Mouse (Mus musculus): ENCODE data around the gene Smim13. TPM values are rescaled to one million over a fixed set of nuclear protein-coding genes. Genes with fewer than 3 reads are reported as not detected.

The Smim13 gene
- total RNA-seq, 4 experiments from 2014 or later, result 147 to 172 (median 158) TPM

- no peak for DNase-seq (ENCODE audit: low spot score in 2 of 2)
Measured at GRCm38 (mm10) chr13:41286285-41286684, 36.6 kb downstream of the Smim13 start.

- DNase-seq (ENCODE audit: low spot score in 2 of 2), result no peak
Measured at GRCm38 (mm10) chr13:41291466-41291974, 41.9 kb downstream of the Smim13 start.

GRCm38 (mm10) chr13:41293595-41293994 is 44.0 kb downstream of the Smim13 start:
- DNase-seq (ENCODE audit: low spot score in 2 of 2), result no peak

- no peak for DNase-seq (ENCODE audit: low spot score in 2 of 2)
Measured at GRCm38 (mm10) chr13:41295886-41296285, 46.2 kb downstream of the Smim13 start.

- no peak for DNase-seq (ENCODE audit: low spot score in 2 of 2)
Measured at GRCm38 (mm10) chr13:41296396-41296795, 46.8 kb downstream of the Smim13 start.

- DNase-seq (ENCODE audit: low spot score in 2 of 2), result no peak
Measured at GRCm38 (mm10) chr13:41298533-41298932, 48.9 kb downstream of the Smim13 start.

GRCm38 (mm10) chr13:41298996-41299395 is 49.4 kb downstream of the Smim13 start:
- DNase-seq (ENCODE audit: low spot score in 2 of 2), result no peak

GRCm38 (mm10) chr13:41300037-41300436 is 50.4 kb downstream of the Smim13 start:
- DNase-seq (ENCODE audit: low spot score in 2 of 2), result no peak

GRCm38 (mm10) chr13:41302716-41303115 is 53.1 kb downstream of the Smim13 start:
- DNase-seq (ENCODE audit: low spot score in 2 of 2), result peak; percentile 21 to 52

- DNase-seq (ENCODE audit: low spot score in 2 of 2), result no peak
Measured at GRCm38 (mm10) chr13:41320749-41321148, 71.1 kb downstream of the Smim13 start.

GRCm38 (mm10) chr13:41321433-41321832 is 71.8 kb downstream of the Smim13 start:
- no peak for DNase-seq (ENCODE audit: low spot score in 2 of 2)

GRCm38 (mm10) chr13:41324631-41325030 is 75.0 kb downstream of the Smim13 start:
- DNase-seq (ENCODE audit: low spot score in 2 of 2), result no peak

- DNase-seq (ENCODE audit: low spot score in 2 of 2), result no peak
Measured at GRCm38 (mm10) chr13:41325346-41325745, 75.7 kb downstream of the Smim13 start.

GRCm38 (mm10) chr13:41326134-41326533 is 76.5 kb downstream of the Smim13 start:
- no peak for DNase-seq (ENCODE audit: low spot score in 2 of 2)

Other genes with a start within 250 kb of the Smim13 start
- gene Pak1ip1, start 248.8 kb upstream of the Smim13 start, total RNA-seq (2022), result 10 to 100 TPM; 37.6 to 41.1 (median 40.2) TPM
- gene Tmem14c, start 233.6 kb upstream of the Smim13 start, total RNA-seq (2022), result 10 to 100 TPM; 51.1 to 58.5 (median 56.2) TPM
- gene Mak, start 170.1 kb upstream of the Smim13 start, total RNA-seq (2022), result 1 to 10 TPM; 3.1 to 3.7 (median 3.2) TPM
- not detected for gene Gcm2, start 138.8 kb upstream of the Smim13 start, total RNA-seq (2022)
- gene Sycp2l, start 135.5 kb upstream of the Smim13 start, total RNA-seq (2022), result under 1 TPM in 3 of 4 experiments, not detected in 1; 0.37 to 0.49 (median 0.44) TPM
- gene Elovl2, start 29.4 kb upstream of the Smim13 start, total RNA-seq (2022), result 10 to 100 TPM; 11.7 to 15.7 (median 14.4) TPM
- gene Gm17364, start 24.1 kb downstream of the Smim13 start, total RNA-seq (2022), result not detected
- 10 to 100 TPM in 3 of 4 experiments, 1 to 10 TPM in 1; 9.9 to 14.0 (median 11.1) TPM for gene Nedd9, start 237.5 kb downstream of the Smim13 start, total RNA-seq (2022)

All from left cerebral cortex, adult 8-10 months (tissue).